Mouse (Mus musculus) cortical plate, adult 2 months (tissue): Measurements from ENCODE around the gene Lmtk3.

Source experiments
- CTCF ChIP-seq: fragments of 200-500 bp; IDR thresholded peaks from 2 replicates; pipeline ENCODE4 v1.5.1; 2011; ENCODE audit warnings: mild to moderate bottlenecking, control low read depth, low read length; ENCODE audit not compliant: insufficient read depth; ENCODE audit errors: extremely low read depth
- POLR2A ChIP-seq: fragments of 200-500 bp; IDR thresholded peaks from 2 replicates; pipeline ENCODE4 v1.6.1; 2011; ENCODE audit warnings: mild to moderate bottlenecking, low read length, control low read depth; ENCODE audit not compliant: insufficient read depth; ENCODE audit errors: extremely low read depth

DNA sequence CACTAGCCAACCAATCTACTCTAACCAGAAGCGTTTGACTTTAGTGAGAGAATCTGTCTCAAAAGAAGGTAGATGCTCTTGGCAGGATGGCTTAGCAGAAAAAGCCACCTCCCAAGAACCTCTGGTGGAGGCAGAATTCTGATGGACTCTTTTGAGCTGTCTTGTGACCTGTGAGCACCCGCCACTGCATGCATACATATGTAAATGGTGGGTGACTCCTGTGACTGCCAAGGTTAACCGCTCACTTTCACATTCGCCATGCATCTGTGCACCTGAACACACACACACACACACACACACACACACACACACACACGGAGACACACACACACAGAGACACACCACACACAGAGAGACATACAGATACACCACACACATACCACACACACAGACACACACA, 36.1 kb upstream of the Lmtk3 start:
- no peak for TF ChIP-seq CTCF
- TF ChIP-seq POLR2A = no peak
